In the genomic region with DNA sequence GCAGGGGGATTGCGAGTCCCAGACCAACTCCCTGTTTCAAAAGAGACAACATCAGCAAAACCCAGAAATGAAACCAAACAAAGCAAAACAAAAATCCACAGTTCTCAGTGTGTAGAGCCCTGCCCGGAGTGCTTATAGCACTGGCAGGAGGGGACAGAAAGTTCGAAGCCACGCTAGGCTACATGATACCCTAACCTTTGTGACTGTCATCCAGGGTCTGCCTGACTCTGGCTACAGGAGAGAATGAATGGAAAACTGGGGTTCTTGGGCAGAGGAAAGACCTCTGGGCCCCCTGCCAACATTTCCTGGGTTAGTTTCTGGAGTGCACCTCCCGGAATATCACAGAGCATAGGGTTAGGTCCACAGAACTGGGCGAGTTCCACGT, we compare ENCODE assay signal across 9 mouse cellular contexts. TPM values are rescaled to one million over a fixed set of nuclear protein-coding genes. Genes with fewer than 3 reads are reported as not detected.
DNase-seq lines count a peak whose midpoint lies in the region; ATAC-seq lines count a peak whose summit lies in the region.
"Had no signal": no experiment of that assay in that cellular context is flagged by ENCODE, and none has a peak within 500 bp of the region (broad histone marks: within the 10 kb centered on the region; RNA-seq: fewer than 3 reads in every experiment).

No protein-coding gene starts in this region.

- peak overlapping the region; percentile 89 for H3K9ac ChIP-seq in forebrain, embryonic 16.5 days (replicated peaks; ENCODE audit: low read depth, low read length)
- peak overlapping the region; percentile 86 for H3K9ac ChIP-seq in midbrain, embryonic 15.5 days

- no peaks in the 10 kb centered on the region for H3K9me3 ChIP-seq in heart, embryonic 10.5 days
- no peaks in the 10 kb centered on the region for H3K9me3 ChIP-seq in forebrain, embryonic 16.5 days (ENCODE audit: control insufficient read depth, low read length)
- H3K9me3 ChIP-seq in midbrain, embryonic 15.5 days = no peaks in the 10 kb centered on the region

- DNase-seq in heart, embryonic 10.5 days (ENCODE audit: low spot score) = no peak
- DNase-seq in heart, adult 8-10 months (ENCODE audit: low spot score) = no peak
- DNase-seq in kidney, postnatal 4 days = peak; percentile 46 to 60
- DNase-seq in embryo, embryonic 10.5 days (ENCODE audit: low spot score) = no peak
- no peak for DNase-seq in T-cell, adult 2 months (ENCODE audit: low spot score)

- H3K27ac ChIP-seq in heart, embryonic 10.5 days = peak overlapping the region; percentile 95
- peak overlapping the region; percentile 93 for H3K27ac ChIP-seq in brown adipose tissue, adult 24 weeks (replicated peaks; ENCODE audit: low read depth, low read length)
- H3K27ac ChIP-seq in forebrain, embryonic 16.5 days (ENCODE audit: low read length) = peak overlapping the region; percentile 91
- H3K27ac ChIP-seq in midbrain, embryonic 15.5 days = peak overlapping the region; percentile 86

- peak overlapping the region; percentile 77 for H3K4me3 ChIP-seq in heart, embryonic 10.5 days
- peak overlapping the region; percentile 89 for H3K4me3 ChIP-seq in brown adipose tissue, adult 24 weeks (ENCODE audit: insufficient read depth, low read depth, low read length)
- H3K4me3 ChIP-seq in forebrain, embryonic 16.5 days (replicated peaks; ENCODE audit: low read length) = peak overlapping the region; percentile 88
- H3K4me3 ChIP-seq in midbrain, embryonic 15.5 days = peak overlapping the region; percentile 89

- peaks cover 37% of the 10 kb centered on the region for H3K36me3 ChIP-seq in heart, embryonic 10.5 days
- peaks cover 4% of the 10 kb centered on the region; the same call in 1 of the 2 replicates for H3K36me3 ChIP-seq in forebrain, embryonic 16.5 days (ENCODE audit: control insufficient read depth, insufficient read depth)
- 0 out of 2 replicates have a peak, but pooled peaks cover 5% of the 10 kb centered on the region for H3K36me3 ChIP-seq in midbrain, embryonic 15.5 days (replicated peaks)

- peak; percentile 39 for ATAC-seq in forebrain, embryonic 16.5 days
- peak; percentile 37 for ATAC-seq in midbrain, embryonic 15.5 days (replicated peaks)

- peak overlapping the region; percentile 91 for H3K4me2 ChIP-seq in forebrain, embryonic 16.5 days (ENCODE audit: low read length)
- peak overlapping the region; percentile 90 for H3K4me2 ChIP-seq in midbrain, embryonic 15.5 days

- WGBS in heart, embryonic 10.5 days = 58% methylated on average over 7 of the region's 7 CpGs
- 62% methylated on average over 7 of the region's 7 CpGs for WGBS in forebrain, embryonic 16.5 days
- WGBS in midbrain, embryonic 15.5 days = 68% methylated on average over 7 of the region's 7 CpGs

- no peaks in the 10 kb centered on the region for H3K27me3 ChIP-seq in heart, embryonic 10.5 days (ENCODE audit: insufficient read depth, poor library complexity, severe bottlenecking)
- H3K27me3 ChIP-seq in forebrain, embryonic 16.5 days (replicated peaks; ENCODE audit: control insufficient read depth, insufficient read depth, low read length) = no peaks in the 10 kb centered on the region
- 0 out of 2 replicates have a peak, but pooled peaks cover 11% of the 10 kb centered on the region for H3K27me3 ChIP-seq in midbrain, embryonic 15.5 days (replicated peaks)
- H3K27me3 ChIP-seq: Patski had no signal

- peaks cover 34% of the 10 kb centered on the region for H3K4me1 ChIP-seq in heart, embryonic 10.5 days
- peaks cover 7% of the 10 kb centered on the region for H3K4me1 ChIP-seq in brown adipose tissue, adult 24 weeks (ENCODE audit: control insufficient read depth, insufficient read depth, insufficient read length, low read length)
- H3K4me1 ChIP-seq in forebrain, embryonic 16.5 days (replicated peaks; ENCODE audit: control insufficient read depth, insufficient read depth, low read length) = peaks cover 18% of the 10 kb centered on the region
- H3K4me1 ChIP-seq in midbrain, embryonic 15.5 days = peaks cover 25% of the 10 kb centered on the region

RNA-seq across cellular contexts. Expression of a gene that starts 0.2 kb away (rescaled TPM):
- polyA plus RNA-seq in heart, embryonic 10.5 days (2016; fragmentation: Nextera tagmentation; extraction: Ambion mirVana) = 28.5 and 30.7 TPM in 2 replicates
- 1 to 10 TPM; 6.8 to 8.4 (median 7.3) TPM for total RNA-seq in heart, adult 8-10 months (2022)
- 3.2 and 4.5 TPM in 2 replicates for polyA plus RNA-seq in brown adipose tissue, adult 24 weeks (2012; ENCODE audit: insufficient read depth, insufficient read length, missing spikeins)
- 51.4 and 55.1 TPM in 2 replicates for polyA plus RNA-seq in forebrain, embryonic 16.5 days (2015; fragmentation: Nextera tagmentation; extraction: Ambion mirVana)
- polyA plus RNA-seq in midbrain, embryonic 15.5 days (2015; fragmentation: Nextera tagmentation; extraction: Ambion mirVana) = 60.1 and 60.4 TPM in 2 replicates

RNA-seq across cellular contexts. Expression of a gene that starts 0.5 kb away (rescaled TPM):
- polyA plus RNA-seq in heart, embryonic 10.5 days (2016; fragmentation: Nextera tagmentation; extraction: Ambion mirVana) = 9.6 and 12.8 TPM in 2 replicates
- 10 to 100 TPM in 1 of 4 experiments, 1 to 10 TPM in 3; 7.3 to 12.4 (median 8.5) TPM for total RNA-seq in heart, adult 8-10 months (2022)
- 12.6 and 12.9 TPM in 2 replicates for polyA plus RNA-seq in brown adipose tissue, adult 24 weeks (2012; ENCODE audit: insufficient read depth, insufficient read length, missing spikeins)
- polyA plus RNA-seq in forebrain, embryonic 16.5 days (2015; fragmentation: Nextera tagmentation; extraction: Ambion mirVana) = 13.8 and 16.5 TPM in 2 replicates
- polyA plus RNA-seq in midbrain, embryonic 15.5 days (2015; fragmentation: Nextera tagmentation; extraction: Ambion mirVana) = 19.1 and 20.2 TPM in 2 replicates

RNA-seq across cellular contexts. Expression of a gene that starts 21.0 kb away (rescaled TPM):
- polyA plus RNA-seq in heart, embryonic 10.5 days (2016; fragmentation: Nextera tagmentation; extraction: Ambion mirVana) = 4.0 and 4.1 TPM in 2 replicates
- 1 to 10 TPM; 1.8 to 2.2 (median 2.1) TPM for total RNA-seq in heart, adult 8-10 months (2022)
- 1.0 and 1.5 TPM in 2 replicates for polyA plus RNA-seq in brown adipose tissue, adult 24 weeks (2012; ENCODE audit: insufficient read depth, insufficient read length, missing spikeins)
- polyA plus RNA-seq in forebrain, embryonic 16.5 days (2015; fragmentation: Nextera tagmentation; extraction: Ambion mirVana) = 6.6 and 6.9 TPM in 2 replicates
- polyA plus RNA-seq in midbrain, embryonic 15.5 days (2015; fragmentation: Nextera tagmentation; extraction: Ambion mirVana) = 6.6 and 6.9 TPM in 2 replicates

RNA-seq across cellular contexts. Expression of a gene that starts 21.8 kb away (rescaled TPM):
- 0.95 and 1.4 TPM in 2 replicates for polyA plus RNA-seq in heart, embryonic 10.5 days (2016; fragmentation: Nextera tagmentation; extraction: Ambion mirVana)
- total RNA-seq in heart, adult 8-10 months (2022) = 1 to 10 TPM; 2.3 to 4.4 (median 3.0) TPM
- polyA plus RNA-seq in brown adipose tissue, adult 24 weeks (2012; ENCODE audit: insufficient read depth, insufficient read length, missing spikeins) = 4.1 and 8.7 TPM in 2 replicates
- polyA plus RNA-seq in forebrain, embryonic 16.5 days (2015; fragmentation: Nextera tagmentation; extraction: Ambion mirVana) = 2.7 and 3.4 TPM in 2 replicates
- 1.8 and 2.0 TPM in 2 replicates for polyA plus RNA-seq in midbrain, embryonic 15.5 days (2015; fragmentation: Nextera tagmentation; extraction: Ambion mirVana)

RNA-seq across cellular contexts. Expression of a gene that starts 27.0 kb away (rescaled TPM):
- 29.0 and 33.9 TPM in 2 replicates for polyA plus RNA-seq in heart, embryonic 10.5 days (2016; fragmentation: Nextera tagmentation; extraction: Ambion mirVana)
- total RNA-seq in heart, adult 8-10 months (2022) = 10 to 100 TPM in 1 of 4 experiments, 1 to 10 TPM in 3; 6.8 to 12.7 (median 9.3) TPM
- polyA plus RNA-seq in brown adipose tissue, adult 24 weeks (2012; ENCODE audit: insufficient read depth, insufficient read length, missing spikeins) = 3.3 TPM in 1 of 2 replicates, not detected in the other
- polyA plus RNA-seq in forebrain, embryonic 16.5 days (2015; fragmentation: Nextera tagmentation; extraction: Ambion mirVana) = 3.5 and 3.7 TPM in 2 replicates
- 6.7 and 8.0 TPM in 2 replicates for polyA plus RNA-seq in midbrain, embryonic 15.5 days (2015; fragmentation: Nextera tagmentation; extraction: Ambion mirVana)

Comparison
In these comparisons a context has a peak if more than half of its experiments do, and no peak if none do; other contexts are left out.
1. DNase-seq: peak in kidney, postnatal 4 days (2 of 2); none in heart, embryonic 10.5 days (single experiment), heart, adult 8-10 months (single experiment), embryo, embryonic 10.5 days (single experiment) and T-cell, adult 2 months (single experiment).
2. Peak in every context shown above with its lines, with median percentiles within 50 percentile points of each other: H3K27ac ChIP-seq and H3K4me3 ChIP-seq.